Mouse (Mus musculus) adrenal gland, adult 2 months (tissue): ENCODE data around the gene Meis1. TPM values are rescaled to one million over a fixed set of nuclear protein-coding genes. Genes with fewer than 3 reads are reported as not detected.

ENCODE experiments used
- DNase-seq: peaks from one replicate; pipeline ENCODE4 v3.0.0; 2021
- long read RNA-seq: library from polyadenylated mRNA; stranded (forward); transcript quantifications from one replicate; pipeline ENCODE4 v2.0.0, GENCODE M21; 2021
- polyA plus RNA-seq: library from polyadenylated mRNA; depleted of rRNA; stranded (reverse); fragments of >200 nt; gene quantifications from 2 replicates; pipeline ENCODE4 v1.2.3, GENCODE M21; 2012; rRNA removed
- total RNA-seq, 2 experiments: library from RNA; stranded (reverse); gene quantifications; 2 replicates each; pipeline ENCODE4 v1.2.3; 2021

Gene Meis1
- total RNA-seq (10 to 100 TPM; 45.9 to 50.7 TPM), polyA plus RNA-seq (22.6 and 27.5 TPM in 2 replicates)
- long read RNA-seq, transcript Meis1-201 (13 exons, 3,196 nt) = major isoform, 14 of 22 reads
- long read RNA-seq, partial matches to known transcripts = 1 of 22 reads
- long read RNA-seq, other reads (novel, unspliced or antisense) = 3 of 22 reads

DNA sequence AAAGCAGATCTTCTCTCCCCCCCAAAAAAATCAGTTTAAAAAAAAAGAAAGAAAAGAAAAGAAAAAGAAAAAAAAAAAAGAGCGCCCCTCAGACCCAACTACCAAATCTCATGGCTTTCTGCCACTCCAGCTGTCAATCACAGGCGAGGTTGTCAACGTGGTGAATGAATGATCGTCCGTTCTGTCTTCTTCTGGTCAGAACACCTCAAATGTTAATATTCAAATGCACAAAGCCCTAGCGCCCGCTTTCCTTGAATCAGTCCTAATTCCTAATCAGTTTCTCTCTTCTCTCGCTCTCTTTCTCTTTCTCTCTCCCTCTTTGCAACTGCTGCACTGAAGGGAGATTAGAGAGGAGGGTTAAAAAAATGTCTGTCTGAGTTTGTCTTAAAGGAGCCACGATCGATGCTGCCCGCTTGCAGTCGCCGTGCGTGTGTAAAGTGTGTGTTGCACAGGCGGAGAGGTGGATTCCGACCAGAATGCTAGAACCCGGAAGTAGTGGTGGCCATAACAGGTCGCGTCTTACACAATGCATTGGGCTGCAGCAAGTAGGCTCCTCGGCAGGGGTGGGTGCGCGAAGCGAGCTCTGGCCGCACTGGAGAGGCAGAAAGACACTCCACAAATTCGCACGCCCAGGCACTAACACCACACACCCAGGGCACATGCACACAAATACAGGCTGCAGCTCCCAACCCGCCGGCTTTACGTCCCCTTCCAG, at the start of gene Meis1:
Gene Meis1 (minus strand): TSS at position 497 of the 715 bp plus-strand sequence.
- peak; percentile 96 for DNase-seq

DNA sequence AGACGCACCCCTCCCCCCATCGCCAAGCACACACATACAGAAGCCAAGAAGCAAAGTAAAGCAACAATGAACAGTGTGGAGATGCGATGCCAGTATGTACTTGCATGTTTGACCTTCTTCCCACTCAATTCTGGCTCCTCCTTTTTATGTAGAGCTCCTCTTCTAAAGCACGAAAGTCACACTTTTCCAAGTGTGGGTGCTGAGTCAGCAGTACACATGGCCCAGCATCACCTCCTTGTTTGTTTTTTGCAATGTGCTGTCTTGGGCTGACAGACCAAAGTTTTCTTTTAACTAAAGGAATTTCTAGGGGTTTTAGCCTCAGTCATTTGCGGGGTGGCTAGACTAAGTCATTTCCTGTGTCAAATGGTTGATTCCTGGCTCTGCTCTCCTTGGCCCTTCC, 48.5 kb upstream of the Meis1 start:
- DNase-seq = no peak

DNA sequence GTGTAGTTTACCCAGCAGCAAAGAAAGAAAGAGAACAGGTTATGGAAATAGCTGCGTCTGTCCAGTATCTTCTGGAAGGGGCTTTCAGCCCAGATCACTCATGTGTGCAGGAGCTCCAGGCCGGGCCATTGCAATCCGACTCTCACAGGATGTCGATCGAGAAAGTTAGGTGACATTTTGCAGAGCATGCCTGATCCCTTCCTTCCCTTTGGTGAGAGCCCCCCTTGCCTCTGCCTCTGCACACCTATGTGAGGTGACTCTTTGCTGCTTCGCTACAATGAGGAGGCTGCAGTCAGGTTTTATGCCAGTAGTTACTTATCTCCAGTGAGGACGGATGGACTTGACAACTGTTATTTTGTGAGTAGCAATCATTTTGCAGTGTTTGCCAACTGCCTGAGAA, 30.5 kb upstream of the Meis1 start:
- no peak for DNase-seq

DNA sequence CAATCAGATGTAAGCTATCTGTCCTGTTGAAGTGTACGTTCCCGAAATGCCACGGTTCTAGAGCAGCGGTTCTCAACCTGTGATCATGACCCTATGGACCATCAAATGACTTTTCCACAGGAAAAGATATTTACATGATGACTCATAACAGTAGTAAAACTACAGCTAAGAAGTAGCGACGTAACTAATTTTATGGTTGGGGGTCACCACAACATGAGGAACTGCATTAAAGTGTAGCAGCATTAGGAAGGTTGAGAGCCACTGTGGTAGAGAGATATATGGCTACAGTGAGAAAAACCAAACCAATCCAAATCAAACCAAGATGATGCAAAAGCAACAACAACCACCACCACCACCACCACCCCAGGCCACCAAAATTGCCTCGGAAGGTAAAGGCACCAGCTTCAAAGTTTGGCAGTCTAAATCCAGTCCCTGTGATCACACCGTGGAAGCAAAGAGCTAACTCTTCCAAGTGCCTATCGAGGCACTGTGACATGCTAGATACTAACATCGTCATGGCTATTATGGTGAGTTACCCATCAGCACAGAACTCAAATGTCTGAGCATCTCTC, 17.9 kb upstream of the Meis1 start:
- DNase-seq = no peak

DNA sequence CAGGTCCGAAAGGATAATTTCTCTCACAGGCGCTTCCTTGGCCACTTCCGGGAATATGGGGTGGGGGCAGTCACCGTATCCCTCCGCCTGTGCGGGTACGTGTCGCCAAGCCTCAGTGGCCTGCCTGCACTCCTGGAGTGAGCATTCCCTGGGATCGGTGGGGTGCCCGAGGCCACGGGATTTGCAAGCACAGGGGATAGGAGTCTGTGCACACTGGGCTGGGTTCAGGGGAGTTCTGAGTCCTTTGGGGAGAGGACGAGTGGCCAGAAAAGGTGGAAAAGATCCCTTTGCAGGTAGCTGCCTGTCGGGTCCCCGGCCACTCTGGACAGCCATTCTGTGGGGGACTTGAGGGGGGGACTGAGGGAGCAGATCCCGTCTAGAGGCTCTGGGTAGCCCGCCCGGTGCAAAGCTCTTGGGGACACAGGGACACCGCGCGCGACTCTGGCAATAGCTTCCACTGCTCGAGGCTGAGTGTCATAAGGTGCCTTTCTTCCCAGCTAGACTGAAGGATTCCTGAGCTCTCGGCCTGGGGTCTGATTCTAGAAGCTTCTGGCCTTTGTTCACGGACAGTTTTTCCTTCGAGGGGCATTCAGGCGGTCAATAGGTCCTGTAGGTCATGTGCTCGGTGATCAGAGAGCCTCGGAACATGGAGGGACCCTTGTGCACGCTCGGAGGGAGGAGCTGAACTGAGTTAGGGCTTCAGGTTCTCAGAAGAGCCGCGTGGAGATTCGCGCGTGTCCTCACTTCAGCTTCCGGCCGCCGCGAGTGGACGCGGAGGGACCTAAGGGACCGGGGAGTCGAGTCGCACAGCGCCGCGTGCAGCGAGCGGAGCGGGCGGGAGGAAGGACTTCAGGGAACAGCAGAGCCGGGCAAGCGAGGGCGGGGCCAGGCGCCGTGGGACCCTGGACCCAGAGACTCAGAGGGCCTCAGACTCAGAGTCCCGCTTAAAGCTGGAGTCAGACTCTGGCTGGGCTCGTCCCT, 8.1 kb upstream of the Meis1 start:
- DNase-seq = peak; percentile 89

DNA sequence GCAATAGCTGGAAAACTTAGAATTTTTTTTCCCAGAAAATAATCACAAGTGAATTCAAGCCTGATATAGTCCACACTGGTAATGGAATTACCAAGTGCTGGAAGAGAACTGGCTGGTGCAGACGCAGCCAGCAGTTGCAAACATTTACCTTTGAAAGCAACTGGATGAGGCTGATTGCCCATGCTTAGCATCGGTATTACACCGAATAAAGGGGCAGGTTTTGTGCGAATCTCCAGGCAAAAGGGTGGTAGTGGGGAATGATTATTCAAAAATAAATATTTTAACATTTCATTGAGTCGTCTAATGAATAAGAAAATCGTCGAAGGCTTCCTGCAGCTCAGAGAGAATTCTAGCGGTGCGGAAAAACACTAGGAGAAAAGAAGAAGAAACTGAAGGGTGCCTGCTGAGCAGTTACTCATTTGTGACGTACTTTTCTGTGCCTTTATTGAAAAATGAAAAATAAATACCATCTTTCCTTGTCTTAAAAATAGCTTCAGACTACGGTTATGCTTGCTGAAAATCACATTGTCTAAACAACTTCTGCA, 7.3 kb upstream of the Meis1 start:
- DNase-seq = no peak

DNA sequence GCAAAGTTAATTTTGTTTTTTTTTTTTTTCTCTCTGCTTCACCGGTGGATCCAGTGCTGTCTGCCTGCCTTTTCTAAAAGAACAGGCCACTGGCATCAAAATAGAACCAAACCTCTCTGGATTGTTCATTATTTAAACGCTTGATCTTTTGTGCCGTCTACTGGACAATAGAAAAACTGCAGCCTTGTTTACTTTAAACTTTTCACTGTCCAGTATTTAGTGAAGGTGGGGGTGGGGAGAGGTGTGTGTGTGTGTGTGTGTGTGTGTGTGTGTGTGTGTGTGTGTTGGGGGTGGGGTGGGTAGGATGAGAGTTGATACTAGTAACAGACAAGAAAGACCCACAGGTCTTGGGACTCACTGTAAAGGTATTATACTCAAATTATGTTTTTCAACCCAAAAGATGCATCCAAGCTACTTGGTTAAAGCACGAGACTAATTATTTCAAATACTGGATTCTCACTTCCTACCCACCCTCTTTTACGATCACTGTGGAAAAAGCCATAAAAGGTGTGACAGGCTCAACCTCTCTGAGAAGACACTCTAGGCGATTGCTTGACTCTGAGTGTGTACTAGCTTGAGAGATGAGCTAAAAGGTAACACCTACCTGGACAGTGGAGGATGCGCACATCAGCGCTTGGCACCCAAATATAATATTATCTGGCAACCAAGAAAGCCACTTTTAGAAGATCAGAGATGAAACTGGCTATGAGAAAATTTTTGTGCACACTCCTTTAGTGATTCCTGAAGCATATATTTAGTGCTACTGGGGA, 5.9 kb upstream of the Meis1 start:
- peak; percentile 53 for DNase-seq

DNA sequence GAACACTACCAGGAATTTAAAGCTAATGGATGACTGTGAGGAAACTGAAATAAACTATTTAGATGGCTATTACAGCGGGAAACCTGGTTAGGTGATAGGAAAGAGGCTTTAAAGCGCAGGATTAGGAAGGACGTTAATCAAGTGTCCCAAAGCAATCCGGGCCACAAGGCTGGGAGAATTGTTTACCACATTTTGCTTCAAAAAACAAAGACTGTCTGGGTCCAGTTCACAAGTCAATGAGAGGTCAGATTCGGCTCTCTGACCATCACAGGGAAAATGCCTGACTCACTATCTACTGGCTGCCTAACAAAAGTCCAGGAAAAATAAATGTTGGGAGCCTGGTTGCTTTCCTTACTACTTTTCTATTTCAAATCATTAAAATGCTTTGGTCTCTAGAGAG, 4.6 kb upstream of the Meis1 start:
- DNase-seq = peak; percentile 55

DNA sequence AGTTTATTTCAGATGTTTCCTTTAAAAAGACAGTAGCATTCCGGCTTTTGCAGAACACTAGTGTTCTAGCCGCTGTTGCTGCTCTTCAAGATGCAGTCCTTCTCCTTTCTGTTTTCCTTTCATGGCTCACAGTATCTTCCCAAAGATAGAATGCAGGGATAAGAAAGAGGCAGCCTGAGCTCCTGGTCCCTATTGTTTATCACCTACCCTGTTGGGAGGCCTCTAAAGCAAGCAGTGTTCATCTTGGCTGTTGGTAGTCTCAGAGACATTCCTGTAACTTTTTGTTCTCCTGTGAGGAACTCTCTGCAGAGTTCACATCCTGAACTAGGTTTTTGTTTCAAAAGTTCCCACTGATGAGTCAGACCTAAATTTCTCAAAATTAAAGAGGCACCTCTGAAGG, 3.8 kb upstream of the Meis1 start:
- DNase-seq = peak; percentile 56

DNA sequence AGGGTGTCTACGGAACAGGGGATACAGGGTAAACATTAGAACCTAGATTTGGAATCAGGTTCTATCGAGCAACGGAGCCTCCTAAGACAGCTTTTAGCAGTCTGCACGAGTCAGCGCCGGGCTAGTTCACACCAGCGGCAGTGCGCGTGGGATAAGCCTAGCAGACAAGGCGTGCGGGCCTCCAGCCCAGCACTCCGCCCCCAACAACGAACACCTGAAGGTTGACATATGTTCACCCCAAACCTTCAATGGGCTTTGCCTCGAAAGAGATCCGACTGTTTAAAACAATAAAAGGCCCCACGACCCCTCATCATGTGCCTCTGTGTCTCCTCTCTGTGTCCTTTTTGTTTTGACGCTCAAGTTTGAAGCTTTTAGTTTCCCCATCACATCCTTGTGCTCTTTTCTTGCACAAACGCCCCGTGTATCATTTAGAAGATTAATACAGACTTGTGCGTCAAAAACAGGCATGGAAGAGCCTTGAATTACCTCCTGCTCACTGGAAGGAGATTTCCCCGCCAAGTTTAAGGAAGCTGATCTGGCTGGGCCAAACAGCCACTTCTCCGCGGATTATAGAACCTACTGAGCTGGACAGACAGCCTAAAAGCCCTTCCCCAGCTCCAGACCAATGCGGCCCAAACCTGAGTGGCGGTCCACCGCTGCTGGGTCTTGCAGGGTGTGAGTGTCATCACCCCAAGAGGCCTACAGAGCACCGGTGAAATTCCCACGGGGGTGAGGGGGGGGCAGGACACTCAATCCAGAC, 2.3 kb upstream of the Meis1 start:
- peak; percentile 78 for DNase-seq

DNA sequence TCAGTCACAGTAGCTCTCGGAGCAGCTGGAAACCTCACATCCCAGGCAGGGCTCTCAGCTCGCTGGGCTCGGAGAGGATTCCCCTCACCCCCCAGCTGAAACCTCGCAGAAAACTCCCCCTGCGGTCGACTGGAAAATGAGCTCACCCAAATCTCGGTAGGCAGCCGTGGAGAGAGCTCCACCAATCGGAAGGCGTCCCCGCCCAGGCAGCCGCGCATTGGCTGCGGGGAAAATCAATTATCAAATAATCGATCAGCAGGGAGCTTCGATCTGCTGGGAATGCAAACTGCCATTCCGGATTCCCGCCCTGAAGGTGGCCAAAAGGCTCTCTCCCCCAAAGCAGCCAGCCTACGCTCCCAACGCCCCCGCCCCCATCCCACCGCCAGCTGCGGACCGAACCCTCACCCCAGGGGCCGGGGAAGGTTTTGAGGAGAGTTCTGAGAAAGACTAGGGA, 1.6 kb upstream of the Meis1 start:
- peak; percentile 99 for DNase-seq

DNA sequence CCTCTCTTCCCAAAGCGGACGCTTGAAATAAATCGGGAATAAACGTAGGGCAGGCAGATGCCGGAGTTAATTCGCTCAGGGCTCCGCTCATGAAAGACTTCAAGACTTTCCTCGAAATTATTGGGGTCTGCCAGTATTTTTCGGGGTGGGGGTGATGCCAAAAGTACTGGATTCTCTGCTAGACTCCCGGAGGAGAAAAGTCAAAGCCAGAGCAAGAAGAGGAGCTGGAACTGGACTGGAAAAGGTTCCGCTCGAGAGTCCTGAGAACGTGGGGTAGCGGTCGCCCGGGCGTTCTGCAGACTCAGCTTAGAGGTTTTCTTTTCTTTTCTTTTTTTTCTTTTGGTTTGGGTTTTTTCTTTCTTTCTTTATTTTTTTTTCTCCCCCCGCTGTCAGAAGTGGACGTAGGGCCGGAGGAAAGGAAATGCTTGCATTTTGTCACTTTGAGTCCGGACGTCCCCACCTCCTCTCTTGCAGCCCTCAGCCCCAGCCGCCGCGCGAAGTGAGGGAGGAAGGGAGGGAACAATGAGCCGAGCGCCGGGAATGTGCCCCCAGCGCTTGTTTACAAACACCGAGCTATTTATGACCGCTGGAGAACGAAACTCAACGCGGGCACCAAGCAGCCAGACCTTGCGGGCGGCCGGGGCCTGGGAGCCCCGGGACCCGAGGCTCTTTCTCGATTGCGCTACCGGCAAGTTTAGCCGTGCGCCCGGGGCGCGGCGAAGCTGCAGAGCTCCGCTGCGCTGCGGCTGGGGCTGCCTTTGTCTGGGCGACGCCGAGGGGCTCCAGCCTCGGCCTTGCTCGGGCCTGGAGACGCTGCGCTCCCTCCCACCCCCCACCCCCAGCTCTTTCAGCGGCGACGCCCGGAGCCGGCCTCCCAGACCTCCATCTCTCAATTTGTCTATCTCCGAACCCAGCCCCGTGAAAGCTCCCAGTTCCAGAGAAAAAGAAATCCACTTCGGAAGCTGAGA, 703 bp upstream of the Meis1 start:
- peak; percentile 82 for DNase-seq

DNA sequence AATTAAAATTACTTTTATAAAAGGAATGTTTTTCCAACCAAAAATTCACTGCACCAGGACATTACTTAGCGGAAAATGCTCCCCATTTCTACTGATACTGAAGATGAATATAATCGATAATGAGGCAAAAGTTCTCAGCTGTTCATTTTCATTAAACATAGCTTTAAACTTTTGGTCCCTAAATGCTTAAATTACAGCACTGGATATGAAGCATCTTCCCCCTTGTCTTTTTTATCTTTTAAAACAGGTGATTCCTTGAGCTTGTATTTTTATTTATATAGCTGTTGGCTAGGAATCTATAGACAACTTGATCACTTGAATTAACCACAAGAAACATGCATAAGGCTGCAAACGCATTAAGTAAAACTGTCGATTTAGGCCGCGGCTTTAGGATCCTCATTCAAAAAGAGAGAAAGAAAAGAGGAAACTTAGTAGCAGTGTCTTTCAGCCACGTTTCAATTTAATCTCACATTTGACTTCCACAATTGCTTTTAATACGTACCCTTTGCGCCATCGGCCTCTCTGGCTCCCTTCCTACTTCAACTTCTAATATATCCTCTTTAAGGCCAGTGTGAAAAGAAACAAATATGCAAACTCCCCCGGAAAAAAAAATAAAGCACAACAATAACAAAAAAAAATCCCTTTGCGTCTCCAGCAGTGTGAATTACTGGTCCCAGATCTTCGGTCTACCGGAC, 919 bp downstream of the Meis1 start:
- no peak for DNase-seq

DNA sequence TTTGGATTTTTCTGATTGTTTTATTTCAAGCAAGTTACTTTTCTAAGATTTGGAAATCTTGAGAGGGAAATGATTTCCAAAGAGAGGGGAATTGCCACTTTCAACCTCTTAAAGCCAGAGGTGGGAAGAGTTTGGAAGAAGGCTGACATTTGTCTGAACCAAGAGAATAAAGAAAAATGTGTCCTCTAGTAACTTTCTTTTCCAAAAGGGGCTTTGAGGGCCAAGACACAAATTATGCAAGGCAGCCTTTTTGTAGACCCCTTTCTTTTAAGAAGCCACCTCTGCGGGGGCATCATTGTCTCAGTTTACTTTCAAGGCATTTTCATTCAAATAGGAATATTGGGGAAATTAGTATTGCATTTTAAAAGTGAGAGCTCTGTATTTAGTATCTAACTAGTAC, 1.5 kb downstream of the Meis1 start:
- DNase-seq = peak; percentile 9

DNA sequence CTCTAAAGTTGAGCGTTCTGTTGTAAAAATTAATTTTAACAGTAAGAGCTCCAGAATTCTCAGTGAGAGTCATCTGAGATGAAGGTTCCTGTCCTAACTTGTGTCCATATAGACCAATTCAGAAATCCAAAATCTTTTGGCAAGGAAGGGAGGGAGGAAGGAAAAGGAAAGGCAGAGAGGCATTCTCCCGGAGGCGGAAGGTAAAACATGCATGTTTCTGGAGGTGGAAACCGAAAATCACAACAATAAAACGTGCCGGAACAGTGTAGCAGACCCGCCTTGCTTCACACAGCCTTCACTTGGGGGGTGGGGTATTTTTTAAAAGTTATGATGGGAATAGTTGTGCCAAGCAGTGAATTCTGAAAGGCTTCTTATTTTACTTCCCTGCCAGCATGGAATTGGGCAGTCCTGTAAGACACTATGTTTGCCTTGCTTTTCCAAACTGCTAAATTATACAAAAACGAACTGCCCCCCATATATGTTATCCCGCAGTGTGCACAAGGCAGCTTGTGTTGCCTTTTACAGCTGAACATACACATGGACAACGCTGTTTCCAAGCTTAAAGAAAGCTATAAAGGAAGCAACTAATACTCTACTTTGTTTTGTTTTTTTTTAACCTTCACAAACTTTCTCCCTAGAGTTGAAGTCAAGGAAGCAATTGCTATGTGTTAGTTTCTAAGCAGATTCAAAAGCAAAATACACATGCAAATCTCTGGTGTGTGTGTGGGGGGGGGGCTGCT, 2.1 kb downstream of the Meis1 start:
- DNase-seq = peak; percentile 42

DNA sequence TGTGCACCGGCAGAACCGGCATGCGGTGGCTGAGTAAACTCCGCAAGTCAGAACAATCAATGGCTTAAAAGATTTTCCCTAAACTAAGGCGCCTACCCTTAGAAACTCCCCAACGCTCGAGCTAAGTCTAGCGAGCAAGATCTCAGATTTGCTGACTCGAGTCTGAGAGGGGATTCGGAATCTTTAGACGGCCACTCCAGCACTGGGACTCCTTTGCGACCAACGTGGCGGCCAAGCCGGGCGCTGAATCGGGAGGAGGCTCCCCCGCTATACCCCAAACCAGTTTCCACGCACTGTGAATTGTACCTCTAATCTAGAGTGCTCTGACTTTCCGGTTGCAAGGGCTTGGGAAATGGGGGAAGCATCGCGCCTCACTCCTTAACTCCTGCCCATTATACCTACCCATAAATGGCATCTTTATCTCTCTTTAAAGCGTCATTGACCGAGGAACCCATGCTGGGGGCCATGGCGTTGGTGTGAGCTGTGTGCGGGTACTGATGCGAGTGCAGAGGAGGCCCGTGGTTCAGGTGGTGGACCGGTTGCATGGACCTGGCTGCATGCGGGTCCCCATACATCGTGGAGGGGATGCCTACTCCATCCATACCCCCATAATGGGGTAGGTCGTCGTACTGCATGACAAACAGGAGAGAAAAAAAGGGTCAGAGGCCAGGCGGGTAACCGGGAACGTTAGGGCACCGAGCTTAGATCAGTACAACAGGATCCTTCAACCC, 2.9 kb downstream of the Meis1 start:
- DNase-seq = peak; percentile 66

DNA sequence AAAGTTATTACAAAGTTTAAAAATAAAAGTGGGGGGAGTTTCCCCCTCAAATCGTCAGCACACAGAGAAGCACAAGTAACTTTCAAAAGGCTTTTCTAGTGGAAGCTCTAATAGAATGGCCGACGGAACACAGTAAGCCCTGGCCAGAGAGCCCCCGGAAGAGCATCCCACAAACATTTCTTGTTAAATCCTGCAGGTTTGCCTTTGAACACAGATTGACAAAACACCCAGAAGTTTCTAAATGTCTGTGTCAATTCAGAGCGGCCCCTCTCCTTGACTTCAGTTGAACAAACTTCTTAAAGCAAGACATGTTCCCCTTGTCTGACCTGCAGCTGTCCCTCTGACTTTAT, 3.4 kb downstream of the Meis1 start:
- DNase-seq = peak; percentile 47
